Mouse (Mus musculus): ENCODE data around the gene D030056L22Rik. TPM values are rescaled to one million over a fixed set of nuclear protein-coding genes. Genes with fewer than 3 reads are reported as not detected.

D030056L22Rik gene
- 25.6 and 27.6 TPM in 2 replicates for polyA plus RNA-seq (2015; fragmentation: Nextera tagmentation; extraction: Ambion mirVana)

DNA sequence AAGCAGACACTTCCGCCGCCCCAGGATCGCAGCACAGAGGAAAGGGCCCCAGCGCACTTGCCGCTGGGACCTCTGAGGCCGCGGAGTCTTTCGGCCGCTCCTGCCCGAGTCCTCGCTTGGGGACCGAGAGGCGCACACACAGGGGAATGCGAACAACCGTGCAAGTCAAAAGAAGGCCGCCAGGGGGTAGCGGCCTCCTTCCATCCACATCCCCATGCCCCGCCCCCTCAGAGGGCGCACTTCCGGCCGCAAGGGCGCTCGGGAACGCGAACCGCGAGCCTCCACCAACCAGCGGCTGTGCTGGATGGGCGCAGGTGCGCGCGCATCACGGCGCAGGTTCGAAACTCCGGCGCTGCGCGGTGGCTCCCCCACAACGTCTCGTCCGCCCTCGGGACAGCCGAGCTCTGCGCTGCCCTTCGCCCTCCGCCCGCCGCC is at the start of gene D030056L22Rik:
Gene D030056L22Rik, plus strand, starts transcription at position 328 of the 435 bp plus-strand sequence.

DNA sequence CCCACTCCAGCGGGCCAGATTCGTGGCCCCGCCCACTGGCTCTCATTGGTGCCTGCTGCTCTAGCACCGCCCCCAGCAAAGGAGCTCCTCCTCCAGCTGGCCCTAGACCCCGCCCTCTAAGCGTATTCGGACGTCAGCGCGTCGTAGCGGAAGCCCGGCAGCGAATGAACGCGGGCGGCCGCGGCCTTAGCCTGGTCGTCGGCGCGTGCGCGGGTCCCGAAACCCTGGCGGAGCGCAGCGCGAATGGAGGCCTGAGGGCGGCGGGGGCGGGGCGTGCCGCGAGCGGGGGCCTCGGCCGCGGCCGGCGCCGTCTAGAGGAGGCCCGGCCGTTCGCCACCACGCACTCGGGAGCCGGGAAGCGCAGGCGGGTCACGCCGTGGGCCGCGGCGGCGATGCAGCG is 42.4 kb upstream of the D030056L22Rik start, which contains the start of gene Carnmt1:
Gene Carnmt1, plus strand, starts transcription at position 157 of the 400 bp plus-strand sequence.

DNA sequence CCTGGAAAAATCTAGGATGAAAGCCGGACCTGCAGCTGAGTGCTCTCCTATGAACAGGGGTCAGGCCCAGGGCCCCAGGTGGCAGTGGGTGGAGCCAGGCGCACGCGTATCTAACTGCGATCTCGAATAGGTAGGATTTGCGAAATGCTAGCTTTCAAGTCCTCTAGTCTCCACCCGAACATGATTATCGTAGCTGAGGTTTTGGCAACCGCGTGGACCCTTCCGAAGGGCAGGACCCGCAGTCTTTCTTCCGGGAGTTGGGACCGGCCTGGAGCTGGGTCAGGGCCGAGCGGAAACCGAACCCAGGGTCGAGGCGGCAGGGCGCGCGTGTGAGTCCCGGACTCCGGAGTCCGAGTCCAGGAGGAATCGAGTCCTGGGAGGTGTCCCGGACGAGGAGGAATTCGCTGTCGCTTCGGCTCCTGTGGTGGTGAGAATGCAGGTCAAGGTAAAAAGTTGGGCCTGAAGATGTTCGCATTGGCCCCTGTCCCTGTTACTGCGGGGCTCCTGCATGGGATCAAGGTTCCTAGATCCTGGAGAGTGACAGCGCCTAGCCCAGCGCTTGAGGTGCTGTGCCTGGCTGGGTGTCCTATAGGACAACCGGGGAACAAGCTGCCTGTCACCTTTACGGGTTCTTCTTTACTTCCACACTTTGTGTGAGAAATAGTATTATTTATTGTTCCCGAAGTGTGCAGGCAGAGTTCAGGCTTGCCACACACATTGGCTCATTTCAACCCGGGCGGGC is 36.8 kb downstream of the D030056L22Rik start, which contains the start of gene Trpm6:
Gene Trpm6, plus strand, starts transcription at position 386 of the 742 bp plus-strand sequence.

Other genes starting within 250 kb of the D030056L22Rik start
- gene Ostf1, start 81.4 kb upstream of the D030056L22Rik start, polyA plus RNA-seq (2015; fragmentation: Nextera tagmentation; extraction: Ambion mirVana) = 111 and 143 TPM in 2 replicates
- 4.7 and 8.9 TPM in 2 replicates for gene Nmrk1, start 81.2 kb upstream of the D030056L22Rik start, polyA plus RNA-seq (2015; fragmentation: Nextera tagmentation; extraction: Ambion mirVana)
- 24.5 and 33.0 TPM in 2 replicates for gene Carnmt1, start 42.4 kb upstream of the D030056L22Rik start, polyA plus RNA-seq (2015; fragmentation: Nextera tagmentation; extraction: Ambion mirVana)
- gene Trpm6, start 36.8 kb downstream of the D030056L22Rik start, polyA plus RNA-seq (2015; fragmentation: Nextera tagmentation; extraction: Ambion mirVana) = 0.03 and 0.23 TPM in 2 replicates